Mouse (Mus musculus) hindbrain, embryonic 13.5 days (tissue): Measurements from ENCODE around the gene Tenm3. TPM values are rescaled to one million over a fixed set of nuclear protein-coding genes. Genes with fewer than 3 reads are reported as not detected.
A peak's percentile ranks its signal among the peaks of the same experiment; 100 is the strongest.

Experiments
- ATAC-seq: fragments of 200-750 bp; cut with Nextera tagmentation; 2 replicates; pipeline ENCODE4 v1.8.0; 2017; ENCODE audit warnings: moderate TSS enrichment; ENCODE audit not compliant: low FRiP score
- H3K27ac ChIP-seq: fragments of 300-500 bp; sonication (generic); 2 replicates; pipeline ENCODE4 v1.5.1; 2015; ENCODE audit warnings: inconsistent platforms, mild to moderate bottlenecking, moderate library complexity
- H3K27me3 ChIP-seq: fragments of 300-500 bp; sonication (generic); 2 replicates; pipeline ENCODE4 v1.6.1; 2015; ENCODE audit warnings: mild to moderate bottlenecking, inconsistent platforms
- H3K36me3 ChIP-seq: fragments of 300-500 bp; sonication (generic); 2 replicates; pipeline ENCODE4 v1.6.1; 2015; ENCODE audit warnings: mild to moderate bottlenecking, inconsistent platforms
- H3K4me1 ChIP-seq: fragments of 300-500 bp; sonication (generic); replicated peaks from 2 replicates; pipeline ENCODE4 v1.6.1; 2015; ENCODE audit warnings: inconsistent platforms
- H3K4me2 ChIP-seq: fragments of 300-500 bp; sonication (generic); 2 replicates; pipeline ENCODE4 v1.6.1; 2015; ENCODE audit warnings: inconsistent platforms, mild to moderate bottlenecking, moderate library complexity
- H3K4me3 ChIP-seq: fragments of 300-500 bp; sonication (generic); 2 replicates; pipeline ENCODE4 v1.5.1; 2015; ENCODE audit warnings: mild to moderate bottlenecking, inconsistent platforms
- H3K9ac ChIP-seq: fragments of 300-500 bp; sonication (generic); 2 replicates; pipeline ENCODE4 v1.6.1; 2015; ENCODE audit warnings: mild to moderate bottlenecking, inconsistent platforms
- H3K9me3 ChIP-seq: fragments of 300-500 bp; sonication (generic); 2 replicates; pipeline ENCODE4 v1.6.1; 2016; ENCODE audit warnings: inconsistent platforms
- WGBS: fragments of 180-500 bp; shearing (Covaris S2); methylation state at CpG from one replicate; pipeline ENCODE4 v1.1.7; 2015; 5-methylcytosine and 5-hydroxymethylcytosine counted together
- polyA plus RNA-seq: library from polyadenylated mRNA; unstranded; fragments of >200 nt; fragmentation: Nextera tagmentation; extraction: Ambion mirVana; gene quantifications from 2 replicates; pipeline ENCODE4 v1.2.1, GENCODE M21; 2015

Gene Tenm3
- polyA plus RNA-seq, 1 experiment from 2014 or later: 35.7 TPM

- H3K27me3 ChIP-seq: no peaks in the 10 kb centered on the region
- no peak overlapping the region for H3K4me3 ChIP-seq
- peaks cover 11% of the 10 kb centered on the region for H3K4me1 ChIP-seq
- no peak overlapping the region for H3K27ac ChIP-seq
- H3K36me3 ChIP-seq: no peaks in the 10 kb centered on the region
- H3K9me3 ChIP-seq: no peaks in the 10 kb centered on the region
- ATAC-seq: no peak
- WGBS: 73% methylated on average over 8 of the region's 8 CpGs
- H3K4me2 ChIP-seq: no peak overlapping the region
- H3K9ac ChIP-seq: no peak overlapping the region
Measured at GRCm38 (mm10) chr8:48802231-48802630, 41.5 kb downstream of the Tenm3 start.

- ATAC-seq: peak; percentile 64; the same call in 1 of the 2 replicates
- H3K27ac ChIP-seq: no peak overlapping the region
- 56% methylated on average over 5 of the region's 5 CpGs for WGBS
- no peak overlapping the region for H3K9ac ChIP-seq
- H3K4me1 ChIP-seq: peaks cover 30% of the 10 kb centered on the region
- H3K27me3 ChIP-seq: no peaks in the 10 kb centered on the region
- no peaks in the 10 kb centered on the region for H3K9me3 ChIP-seq
- no peaks in the 10 kb centered on the region for H3K36me3 ChIP-seq
- H3K4me2 ChIP-seq: no peak overlapping the region
- H3K4me3 ChIP-seq: no peak overlapping the region
Measured at GRCm38 (mm10) chr8:48797955-48798359, 45.8 kb downstream of the Tenm3 start.

- H3K4me3 ChIP-seq: no peak overlapping the region
- H3K9ac ChIP-seq: no peak overlapping the region
- H3K9me3 ChIP-seq: no peaks in the 10 kb centered on the region
- no peaks in the 10 kb centered on the region for H3K27me3 ChIP-seq
- H3K4me1 ChIP-seq: peaks cover 27% of the 10 kb centered on the region
- H3K4me2 ChIP-seq: no peak overlapping the region
- 62% methylated on average over 7 of the region's 7 CpGs for WGBS
- ATAC-seq: no peak
- H3K36me3 ChIP-seq: no peaks in the 10 kb centered on the region
- 0 out of 2 replicates have a peak overlapping the region, but pooled peaks have one; percentile 13 for H3K27ac ChIP-seq
Measured at GRCm38 (mm10) chr8:48794285-48794684, 49.5 kb downstream of the Tenm3 start.

- Histone ChIP-seq H3K9me3 (no peaks in the 10 kb centered on the region), H3K9ac (no peak overlapping the region), H3K4me2 (no peak overlapping the region), H3K4me1 (peaks cover 27% of the 10 kb centered on the region), H3K36me3 (no peaks in the 10 kb centered on the region), H3K27ac (no peak overlapping the region), H3K4me3 (no peak overlapping the region), H3K27me3 (no peaks in the 10 kb centered on the region)
- no peak for ATAC-seq
- WGBS: 38% methylated on average over 8 of the region's 8 CpGs
Measured at GRCm38 (mm10) chr8:48793729-48794128, 50.0 kb downstream of the Tenm3 start.

GRCm38 (mm10) chr8:48792587-48793326, 51.0 kb downstream of the Tenm3 start:
- H3K27me3 ChIP-seq: no peaks in the 10 kb centered on the region
- WGBS: 70% methylated on average over 10 of the region's 10 CpGs
- H3K9me3 ChIP-seq: no peaks in the 10 kb centered on the region
- H3K27ac ChIP-seq: no peak overlapping the region
- no peak overlapping the region for H3K4me2 ChIP-seq
- ATAC-seq: no peak
- no peak overlapping the region for H3K9ac ChIP-seq
- peaks cover 19% of the 10 kb centered on the region for H3K4me1 ChIP-seq
- H3K4me3 ChIP-seq: no peak overlapping the region
- no peaks in the 10 kb centered on the region for H3K36me3 ChIP-seq

- H3K4me1 ChIP-seq: peaks cover 11% of the 10 kb centered on the region
- WGBS: 83% methylated on average over 9 of the region's 9 CpGs
- no peak overlapping the region for H3K9ac ChIP-seq
- H3K9me3 ChIP-seq: no peaks in the 10 kb centered on the region
- H3K27ac ChIP-seq: no peak overlapping the region
- no peaks in the 10 kb centered on the region for H3K36me3 ChIP-seq
- no peak for ATAC-seq
- H3K4me3 ChIP-seq: no peak overlapping the region
- H3K4me2 ChIP-seq: no peak overlapping the region
- H3K27me3 ChIP-seq: no peaks in the 10 kb centered on the region
Measured at GRCm38 (mm10) chr8:48783308-48783707, 60.4 kb downstream of the Tenm3 start.

GRCm38 (mm10) chr8:48780628-48781027, 63.1 kb downstream of the Tenm3 start:
- Histone ChIP-seq H3K27ac (no peak overlapping the region), H3K4me1 (peaks cover 17% of the 10 kb centered on the region), H3K27me3 (no peaks in the 10 kb centered on the region), H3K4me2 (no peak overlapping the region), H3K9me3 (no peaks in the 10 kb centered on the region), H3K36me3 (no peaks in the 10 kb centered on the region), H3K4me3 (no peak overlapping the region), H3K9ac (no peak overlapping the region)
- no peak for ATAC-seq
- 85% methylated on average over 6 of the region's 6 CpGs for WGBS

GRCm38 (mm10) chr8:48779194-48779593, 64.6 kb downstream of the Tenm3 start:
- no peaks in the 10 kb centered on the region for H3K9me3 ChIP-seq
- 86% methylated on average over 4 of the region's 4 CpGs for WGBS
- no peaks in the 10 kb centered on the region for H3K27me3 ChIP-seq
- no peak overlapping the region for H3K4me3 ChIP-seq
- no peak overlapping the region for H3K27ac ChIP-seq
- no peak overlapping the region for H3K4me2 ChIP-seq
- no peak overlapping the region for H3K9ac ChIP-seq
- peaks cover 19% of the 10 kb centered on the region for H3K4me1 ChIP-seq
- no peaks in the 10 kb centered on the region for H3K36me3 ChIP-seq
- no peak for ATAC-seq

- no peaks in the 10 kb centered on the region for H3K27me3 ChIP-seq
- 41% methylated on average over 9 of the region's 9 CpGs for WGBS
- no peak overlapping the region for H3K4me3 ChIP-seq
- ATAC-seq: peak; percentile 69; the same call in 1 of the 2 replicates
- H3K4me2 ChIP-seq: peak overlapping the region; percentile 38
- no peaks in the 10 kb centered on the region for H3K36me3 ChIP-seq
- H3K4me1 ChIP-seq: peaks cover 9% of the 10 kb centered on the region
- H3K9ac ChIP-seq: no peak overlapping the region
- no peaks in the 10 kb centered on the region for H3K9me3 ChIP-seq
- no peak overlapping the region for H3K27ac ChIP-seq
Measured at GRCm38 (mm10) chr8:48776081-48776480, 67.7 kb downstream of the Tenm3 start.

- Histone ChIP-seq H3K27me3 (no peaks in the 10 kb centered on the region), H3K9ac (no peak overlapping the region), H3K36me3 (no peaks in the 10 kb centered on the region), H3K4me2 (peak overlapping the region; percentile 38), H3K9me3 (peaks cover 5% of the 10 kb centered on the region; the same call in 1 of the 2 replicates), H3K4me1 (peaks cover 8% of the 10 kb centered on the region), H3K27ac (no peak overlapping the region), H3K4me3 (no peak overlapping the region)
- WGBS: 13% methylated on average over 9 of the region's 9 CpGs
- peak; percentile 30; the same call in 1 of the 2 replicates for ATAC-seq
Measured at GRCm38 (mm10) chr8:48775531-48776037, 68.2 kb downstream of the Tenm3 start.

GRCm38 (mm10) chr8:48774837-48775236, 68.9 kb downstream of the Tenm3 start:
- Histone ChIP-seq H3K9ac (no peak overlapping the region), H3K4me1 (peaks cover 8% of the 10 kb centered on the region), H3K36me3 (no peaks in the 10 kb centered on the region), H3K27ac (no peak overlapping the region), H3K4me2 (no peak overlapping the region), H3K9me3 (peaks cover 6% of the 10 kb centered on the region; the same call in 1 of the 2 replicates), H3K4me3 (no peak overlapping the region), H3K27me3 (no peaks in the 10 kb centered on the region)
- ATAC-seq: no peak
- WGBS: 65% methylated on average over 4 of the region's 4 CpGs

GRCm38 (mm10) chr8:48766545-48767234, 77.1 kb downstream of the Tenm3 start:
- Histone ChIP-seq H3K27me3 (no peaks in the 10 kb centered on the region), H3K4me1 (0 out of 2 replicates have a peak, but pooled peaks cover 9% of the 10 kb centered on the region), H3K9ac (no peak overlapping the region), H3K27ac (no peak overlapping the region), H3K4me2 (no peak overlapping the region), H3K36me3 (no peaks in the 10 kb centered on the region), H3K9me3 (peaks cover 6% of the 10 kb centered on the region; the same call in 1 of the 2 replicates), H3K4me3 (no peak overlapping the region)
- WGBS: 78% methylated on average over 16 of the region's 16 CpGs
- ATAC-seq: no peak
